Mouse (Mus musculus) left cerebral cortex, adult 2 months (tissue): ENCODE measurements around the gene Ostm1. TPM values are rescaled to one million over a fixed set of nuclear protein-coding genes. Genes with fewer than 3 reads are reported as not detected.
A peak's percentile ranks its signal among the peaks of the same experiment; 100 is the strongest.

Source experiments
- DNase-seq, 2 experiments: peaks; one replicate each; pipeline ENCODE4 v3.0.0; 2021 to 2022; ENCODE audit warnings: low spot score in 2 of 2, mixed read lengths in 1 of 2; ENCODE audit errors: extremely low spot score in 1 of 2
- H3K27ac ChIP-seq: fragments of 200-600 bp; 2 replicates; pipeline ENCODE4 v1.8.1; 2022
- H3K4me3 ChIP-seq: fragments of 200-600 bp; 2 replicates; pipeline ENCODE4 v1.8.1; 2022
- CTCF ChIP-seq: fragments of 200-600 bp; IDR thresholded peaks from 2 replicates; pipeline ENCODE4 v1.8.1; 2022; ENCODE audit warnings: antibody characterized with exemption, mild to moderate bottlenecking, moderate library complexity
- intact Hi-C: fragments of 180-260 bp; cut with DNase I; formaldehyde crosslinking; loops from one replicate; pipeline ENCODE4 v1.15.1; 2025
- total RNA-seq, 2 experiments: library from RNA; stranded (reverse); gene quantifications; 2 replicates each; pipeline ENCODE4 v1.2.3; 2021

Ostm1 gene
- total RNA-seq, 2 experiments from 2014 or later: 47.0 to 52.3 TPM

- DNase-seq: no peak
- Histone ChIP-seq H3K27ac (peak overlapping the region; percentile 53; the same call in 1 of the 2 replicates), H3K4me3 (peak overlapping the region; percentile 47)
- TF ChIP-seq CTCF: no peak
- intact Hi-C loops: loop anchor here (5.0 kb wide), 2 partner anchors 167 to 278 kb away; partner anchors contain the start of gene Scml4
Observed at GRCm38 (mm10) chr10:42584436-42584983, 888 bp downstream of the Ostm1 start.

GRCm38 (mm10) chr10:42585156-42585555 is 1.5 kb downstream of the Ostm1 start:
- H3K27ac ChIP-seq: no peak overlapping the region
- intact Hi-C loops: no loop called here
- no peak overlapping the region; the same call in 1 of the 2 replicates for H3K4me3 ChIP-seq
- no peak for DNase-seq
- no peak for TF ChIP-seq CTCF

GRCm38 (mm10) chr10:42585596-42586305 is 2.1 kb downstream of the Ostm1 start:
- no peak for TF ChIP-seq CTCF
- no peak for DNase-seq
- no peak overlapping the region for H3K27ac ChIP-seq
- intact Hi-C loops: no loop called here
- H3K4me3 ChIP-seq: no peak overlapping the region

GRCm38 (mm10) chr10:42587961-42588750 is 4.5 kb downstream of the Ostm1 start:
- intact Hi-C loops: no loop called here
- Histone ChIP-seq H3K27ac (no peak overlapping the region), H3K4me3 (no peak overlapping the region)
- DNase-seq: no peak
- no peak for TF ChIP-seq CTCF

- intact Hi-C loops: no loop called here
- DNase-seq: no peak
- no peak overlapping the region for H3K4me3 ChIP-seq
- no peak for TF ChIP-seq CTCF
- H3K27ac ChIP-seq: no peak overlapping the region
Observed at GRCm38 (mm10) chr10:42589505-42589904, 5.9 kb downstream of the Ostm1 start.

GRCm38 (mm10) chr10:42590261-42591184 is 6.9 kb downstream of the Ostm1 start:
- Histone ChIP-seq H3K27ac (no peak overlapping the region), H3K4me3 (no peak overlapping the region)
- intact Hi-C loops: no loop called here
- DNase-seq: no peak
- no peak for TF ChIP-seq CTCF

GRCm38 (mm10) chr10:42591185-42591992 is 7.8 kb downstream of the Ostm1 start:
- intact Hi-C loops: no loop called here
- no peak for TF ChIP-seq CTCF
- Histone ChIP-seq H3K4me3 (peak overlapping the region; percentile 37), H3K27ac (no peak overlapping the region)
- DNase-seq: no peak

- no peak for TF ChIP-seq CTCF
- no peak overlapping the region for H3K27ac ChIP-seq
- DNase-seq: no peak
- peak overlapping the region; percentile 37 for H3K4me3 ChIP-seq
- intact Hi-C loops: no loop called here
Observed at GRCm38 (mm10) chr10:42591993-42592686, 8.5 kb downstream of the Ostm1 start.

GRCm38 (mm10) chr10:42593201-42593600 is 9.6 kb downstream of the Ostm1 start:
- intact Hi-C loops: no loop called here
- DNase-seq: no peak
- H3K4me3 ChIP-seq: no peak overlapping the region
- no peak for TF ChIP-seq CTCF
- no peak overlapping the region for H3K27ac ChIP-seq

GRCm38 (mm10) chr10:42598615-42599014 is 15.0 kb downstream of the Ostm1 start:
- Histone ChIP-seq H3K27ac (no peak overlapping the region), H3K4me3 (no peak overlapping the region)
- no peak for TF ChIP-seq CTCF
- intact Hi-C loops: no loop called here
- DNase-seq: no peak
